Comparison of ENCODE assay signal across 9 mouse cellular contexts in the genomic region with DNA sequence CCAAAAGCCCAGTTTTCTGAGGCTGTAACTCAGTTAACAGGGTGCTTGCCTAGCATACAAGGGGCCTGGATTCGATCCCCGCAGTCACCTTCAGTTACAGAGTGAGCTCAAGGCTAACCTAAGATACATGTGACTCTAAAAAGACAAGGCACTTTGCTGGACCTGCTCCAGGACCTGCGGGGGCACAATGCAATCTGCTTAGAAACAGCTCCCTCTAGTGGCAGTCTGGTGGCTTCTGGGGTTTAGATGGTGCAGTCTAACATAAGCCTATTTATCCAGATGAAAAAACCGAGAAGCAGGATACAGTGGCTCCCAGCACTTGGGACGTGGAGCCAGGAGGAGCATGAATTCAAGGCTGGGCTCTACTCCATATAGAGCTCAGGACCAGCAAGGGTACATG. TPM values are rescaled to one million over a fixed set of nuclear protein-coding genes. Genes with fewer than 3 reads are reported as not detected.
DNase-seq lines count a peak whose midpoint lies in the region; ATAC-seq lines count a peak whose summit lies in the region.
"Had no signal": no experiment of that assay in that cellular context is flagged by ENCODE, and none has a peak within 500 bp of the region (broad histone marks: within the 10 kb centered on the region; RNA-seq: fewer than 3 reads in every experiment).

No protein-coding gene starts in this region.

- no peaks in the 10 kb centered on the region for H3K4me1 ChIP-seq in embryonic facial prominence, embryonic 11.5 days (ENCODE audit: control insufficient read depth, insufficient read depth, low read length)
- no peaks in the 10 kb centered on the region for H3K4me1 ChIP-seq in kidney, embryonic 14.5 days (ENCODE audit: control insufficient read depth, insufficient read depth, low read length)
- H3K4me1 ChIP-seq in stomach, embryonic 14.5 days (ENCODE audit: control insufficient read depth, insufficient read depth, low read length), result no peaks in the 10 kb centered on the region

- no peak overlapping the region for H3K4me3 ChIP-seq in embryonic facial prominence, embryonic 11.5 days (ENCODE audit: low read depth, low read length)
- no peak overlapping the region for H3K4me3 ChIP-seq in kidney, embryonic 14.5 days (ENCODE audit: low read length)
- no peak overlapping the region for H3K4me3 ChIP-seq in stomach, embryonic 14.5 days (ENCODE audit: low read depth, low read length)
- H3K4me3 ChIP-seq: erythroblast, embryonic 14.5 days had no signal

- H3K4me2 ChIP-seq in embryonic facial prominence, embryonic 11.5 days (ENCODE audit: low read depth, low read length), result no peak overlapping the region
- H3K4me2 ChIP-seq in kidney, embryonic 14.5 days (replicated peaks; ENCODE audit: low read depth, low read length), result no peak overlapping the region
- no peak overlapping the region for H3K4me2 ChIP-seq in stomach, embryonic 14.5 days (replicated peaks; ENCODE audit: low read depth, low read length)

- ATAC-seq in embryonic facial prominence, embryonic 11.5 days (replicated peaks; ENCODE audit: insufficient number of reproducible peaks, low FRiP score, low TSS enrichment, low read depth), result peak; percentile 41; the same call in 1 of the 2 replicates
- ATAC-seq in kidney, embryonic 14.5 days (ENCODE audit: low FRiP score, low TSS enrichment), result peak; percentile 65
- 0 out of 2 replicates have a peak, but pooled peaks have one; percentile 24 for ATAC-seq in stomach, embryonic 14.5 days (ENCODE audit: insufficient number of reproducible peaks, insufficient read depth, low FRiP score, low read depth)

- 30% methylated on average over 5 of the region's 5 CpGs for WGBS in embryonic facial prominence, embryonic 11.5 days
- 37% methylated on average over 5 of the region's 5 CpGs for WGBS in kidney, embryonic 14.5 days
- WGBS in stomach, embryonic 14.5 days, result 32% methylated on average over 5 of the region's 5 CpGs

- DNase-seq in B cell, adult 2 months, result peak; percentile 79 to 82
- peak; percentile 87 for DNase-seq in adrenal gland, adult 8-10 months
- peak; percentile 93 for DNase-seq in embryonic facial prominence, embryonic 11.5 days (ENCODE audit: low spot score)
- peak; percentile 82 for DNase-seq in heart, adult 8-10 months (ENCODE audit: low spot score)
- peak; percentile 86 for DNase-seq in liver
- peak; percentile 88 for DNase-seq in naive thymus-derived CD4-positive, alpha-beta T cell, adult 2 months (ENCODE audit: low read depth)

- H3K9me3 ChIP-seq in embryonic facial prominence, embryonic 11.5 days (replicated peaks; ENCODE audit: control insufficient read depth, low read length), result no peaks in the 10 kb centered on the region
- no peaks in the 10 kb centered on the region for H3K9me3 ChIP-seq in kidney, embryonic 14.5 days (ENCODE audit: control insufficient read depth, low read length)
- H3K9me3 ChIP-seq in stomach, embryonic 14.5 days (ENCODE audit: control insufficient read depth, low read depth, low read length), result no peaks in the 10 kb centered on the region

- H3K27ac ChIP-seq in embryonic facial prominence, embryonic 11.5 days (replicated peaks; ENCODE audit: low read depth, low read length), result no peak overlapping the region
- no peak overlapping the region for H3K27ac ChIP-seq in kidney, embryonic 14.5 days (ENCODE audit: low read depth, low read length)
- H3K27ac ChIP-seq in stomach, embryonic 14.5 days (ENCODE audit: low read length), result no peak overlapping the region

- no peak overlapping the region for H3K9ac ChIP-seq in embryonic facial prominence, embryonic 11.5 days (replicated peaks; ENCODE audit: low read length)
- H3K9ac ChIP-seq in kidney, embryonic 14.5 days (ENCODE audit: low read depth, low read length), result no peak overlapping the region
- no peak overlapping the region for H3K9ac ChIP-seq in stomach, embryonic 14.5 days (replicated peaks; ENCODE audit: low read depth, low read length)

- H3K27me3 ChIP-seq in embryonic facial prominence, embryonic 11.5 days (ENCODE audit: control insufficient read depth, insufficient read depth, low read length), result no peaks in the 10 kb centered on the region
- no peaks in the 10 kb centered on the region for H3K27me3 ChIP-seq in kidney, embryonic 14.5 days (ENCODE audit: control insufficient read depth, insufficient read depth, low read length)
- no peaks in the 10 kb centered on the region for H3K27me3 ChIP-seq in stomach, embryonic 14.5 days (ENCODE audit: control insufficient read depth, insufficient read depth, low read length)

- H3K36me3 ChIP-seq in embryonic facial prominence, embryonic 11.5 days (replicated peaks; ENCODE audit: control insufficient read depth, insufficient read depth, low read depth, low read length), result peaks cover 4% of the 10 kb centered on the region
- peaks cover 61% of the 10 kb centered on the region for H3K36me3 ChIP-seq in kidney, embryonic 14.5 days (ENCODE audit: control insufficient read depth, insufficient read depth, low read length)
- H3K36me3 ChIP-seq in stomach, embryonic 14.5 days (ENCODE audit: control insufficient read depth, insufficient read depth, low read length), result peaks cover 50% of the 10 kb centered on the region

RNA-seq across cellular contexts. Expression of gene Snx21, which starts 8.7 kb away (rescaled TPM):
- total RNA-seq in adrenal gland, adult 8-10 months (2022), result 10 to 100 TPM; 34.5 to 58.3 (median 46.7) TPM
- 9.9 and 10.5 TPM in 2 replicates for polyA plus RNA-seq in embryonic facial prominence, embryonic 11.5 days (2014; fragmentation: Nextera tagmentation; extraction: Ambion mirVana)
- total RNA-seq in heart, adult 8-10 months (2022), result 10 to 100 TPM; 23.1 to 24.9 (median 23.5) TPM
- polyA plus RNA-seq in kidney, embryonic 14.5 days (2014; fragmentation: Nextera tagmentation; extraction: Ambion mirVana), result 16.0 and 16.6 TPM in 2 replicates
- polyA plus RNA-seq in stomach, embryonic 14.5 days (2014; fragmentation: Nextera tagmentation; extraction: Ambion mirVana), result 24.4 and 29.5 TPM in 2 replicates

RNA-seq across cellular contexts. Expression of gene Acot8, which starts 10.4 kb away (rescaled TPM):
- 10 to 100 TPM; 32.9 to 46.5 (median 39.6) TPM for total RNA-seq in adrenal gland, adult 8-10 months (2022)
- 9.6 and 11.6 TPM in 2 replicates for polyA plus RNA-seq in embryonic facial prominence, embryonic 11.5 days (2014; fragmentation: Nextera tagmentation; extraction: Ambion mirVana)
- total RNA-seq in heart, adult 8-10 months (2022), result 10 to 100 TPM; 12.3 to 13.3 (median 12.6) TPM
- 13.7 and 17.0 TPM in 2 replicates for polyA plus RNA-seq in kidney, embryonic 14.5 days (2014; fragmentation: Nextera tagmentation; extraction: Ambion mirVana)
- polyA plus RNA-seq in stomach, embryonic 14.5 days (2014; fragmentation: Nextera tagmentation; extraction: Ambion mirVana), result 18.8 and 19.2 TPM in 2 replicates

RNA-seq across cellular contexts. Expression of gene Zswim3, which starts 10.6 kb away (rescaled TPM):
- total RNA-seq in adrenal gland, adult 8-10 months (2022), result 1 to 10 TPM; 4.0 to 6.7 (median 5.7) TPM
- polyA plus RNA-seq in embryonic facial prominence, embryonic 11.5 days (2014; fragmentation: Nextera tagmentation; extraction: Ambion mirVana), result 9.8 and 11.3 TPM in 2 replicates
- 1 to 10 TPM; 2.2 to 2.7 (median 2.5) TPM for total RNA-seq in heart, adult 8-10 months (2022)
- 7.3 and 9.0 TPM in 2 replicates for polyA plus RNA-seq in kidney, embryonic 14.5 days (2014; fragmentation: Nextera tagmentation; extraction: Ambion mirVana)
- polyA plus RNA-seq in stomach, embryonic 14.5 days (2014; fragmentation: Nextera tagmentation; extraction: Ambion mirVana), result 9.0 and 9.2 TPM in 2 replicates

RNA-seq across cellular contexts. Expression of gene Tnnc2, which starts 14.5 kb away (rescaled TPM):
- not detected for total RNA-seq in adrenal gland, adult 8-10 months (2022)
- 4.3 and 11.2 TPM in 2 replicates for polyA plus RNA-seq in embryonic facial prominence, embryonic 11.5 days (2014; fragmentation: Nextera tagmentation; extraction: Ambion mirVana)
- 1 to 10 TPM; 2.9 to 7.2 (median 3.1) TPM for total RNA-seq in heart, adult 8-10 months (2022)
- polyA plus RNA-seq in kidney, embryonic 14.5 days (2014; fragmentation: Nextera tagmentation; extraction: Ambion mirVana), result 1.8 and 1.9 TPM in 2 replicates
- 1.1 and 2.1 TPM in 2 replicates for polyA plus RNA-seq in stomach, embryonic 14.5 days (2014; fragmentation: Nextera tagmentation; extraction: Ambion mirVana)
- polyA plus RNA-seq: erythroblast, embryonic 14.5 days had no signal

RNA-seq across cellular contexts. Expression of gene Ube2c, which starts 24.6 kb away (rescaled TPM):
- 1 to 10 TPM; 1.1 to 5.1 (median 2.0) TPM for total RNA-seq in adrenal gland, adult 8-10 months (2022)
- 534 and 547 TPM in 2 replicates for polyA plus RNA-seq in embryonic facial prominence, embryonic 11.5 days (2014; fragmentation: Nextera tagmentation; extraction: Ambion mirVana)
- 1 to 10 TPM in 2 of 4 experiments, under 1 TPM in 2; 0.47 to 2.7 (median 1.4) TPM for total RNA-seq in heart, adult 8-10 months (2022)
- polyA plus RNA-seq in kidney, embryonic 14.5 days (2014; fragmentation: Nextera tagmentation; extraction: Ambion mirVana), result 559 and 687 TPM in 2 replicates
- polyA plus RNA-seq in stomach, embryonic 14.5 days (2014; fragmentation: Nextera tagmentation; extraction: Ambion mirVana), result 396 and 433 TPM in 2 replicates
